Mouse (Mus musculus) fibroblast of lung, adult 2 months (primary cell): ENCODE results near the gene Sdccag8.

Source experiments
- DNase-seq: peaks from one replicate; pipeline ENCODE4 v3.0.0-alpha.2; 2011; ENCODE audit warnings: low read depth

Gene Sdccag8

GRCm38 (mm10) chr1:177013313-177013712, 198.9 kb downstream of the Sdccag8 start:
- peak; percentile 21 for DNase-seq

- peak; percentile 74 for DNase-seq
Observed at GRCm38 (mm10) chr1:177013776-177014175, 199.3 kb downstream of the Sdccag8 start.

GRCm38 (mm10) chr1:177014346-177014745, 199.9 kb downstream of the Sdccag8 start:
- DNase-seq = peak; percentile 76

- peak; percentile 42 for DNase-seq
Observed at GRCm38 (mm10) chr1:177014921-177015439, 200.5 kb downstream of the Sdccag8 start.

GRCm38 (mm10) chr1:177015917-177016316, 201.5 kb downstream of the Sdccag8 start:
- DNase-seq = no peak

- DNase-seq = no peak
Observed at GRCm38 (mm10) chr1:177016729-177017128, 202.3 kb downstream of the Sdccag8 start.

GRCm38 (mm10) chr1:177018750-177019149, 204.3 kb downstream of the Sdccag8 start:
- DNase-seq = no peak

GRCm38 (mm10) chr1:177019668-177020067, 205.2 kb downstream of the Sdccag8 start:
- no peak for DNase-seq

- DNase-seq = no peak
Observed at GRCm38 (mm10) chr1:177022751-177023150, 208.3 kb downstream of the Sdccag8 start.

- DNase-seq = no peak
Observed at GRCm38 (mm10) chr1:177027706-177028105, 213.2 kb downstream of the Sdccag8 start.

GRCm38 (mm10) chr1:177029032-177029431, 214.6 kb downstream of the Sdccag8 start:
- no peak for DNase-seq

GRCm38 (mm10) chr1:177030669-177031068, 216.2 kb downstream of the Sdccag8 start:
- no peak for DNase-seq

GRCm38 (mm10) chr1:177031196-177031595, 216.7 kb downstream of the Sdccag8 start:
- no peak for DNase-seq

GRCm38 (mm10) chr1:177032233-177032632, 217.8 kb downstream of the Sdccag8 start:
- DNase-seq = no peak

- DNase-seq = no peak
Observed at GRCm38 (mm10) chr1:177035460-177035859, 221.0 kb downstream of the Sdccag8 start.

- no peak for DNase-seq
Observed at GRCm38 (mm10) chr1:177038383-177038782, 223.9 kb downstream of the Sdccag8 start.

GRCm38 (mm10) chr1:177039093-177039674, 224.7 kb downstream of the Sdccag8 start:
- DNase-seq = no peak

- no peak for DNase-seq
Observed at GRCm38 (mm10) chr1:177040058-177040457, 225.6 kb downstream of the Sdccag8 start.

GRCm38 (mm10) chr1:177045885-177046284, 231.4 kb downstream of the Sdccag8 start:
- no peak for DNase-seq

- DNase-seq = no peak
Observed at GRCm38 (mm10) chr1:177046963-177047362, 232.5 kb downstream of the Sdccag8 start.

GRCm38 (mm10) chr1:177048773-177049172, 234.3 kb downstream of the Sdccag8 start:
- no peak for DNase-seq

- DNase-seq = peak; percentile 16
Observed at GRCm38 (mm10) chr1:177051366-177051963, 237.0 kb downstream of the Sdccag8 start.

- no peak for DNase-seq
Observed at GRCm38 (mm10) chr1:177054891-177055290, 240.4 kb downstream of the Sdccag8 start.

GRCm38 (mm10) chr1:177061761-177062160, 247.3 kb downstream of the Sdccag8 start:
- no peak for DNase-seq
